Mouse (Mus musculus) ES-E14 (cell line): ENCODE results near the gene Cntnap2. TPM values are rescaled to one million over a fixed set of nuclear protein-coding genes. Genes with fewer than 3 reads are reported as not detected.

Experiments used
- DNase-seq: peaks from one replicate; pipeline ENCODE4 v3.0.0-alpha.2; 2013; ENCODE audit warnings: low read depth, low spot score
- H3K27ac ChIP-seq: 2 replicates; pipeline ENCODE4 v1.5.1; 2012; ENCODE audit warnings: low read depth, mild to moderate bottlenecking, low read length, moderate library complexity, mixed read lengths; ENCODE audit not compliant: poor library complexity, insufficient read depth, severe bottlenecking
- H3K36me3 ChIP-seq: 2 replicates; pipeline ENCODE4 v1.6.1; 2012; ENCODE audit warnings: mild to moderate bottlenecking, low read length, moderate library complexity, mixed read lengths; ENCODE audit not compliant: control insufficient read depth, poor library complexity, insufficient read depth, severe bottlenecking
- H3K4me1 ChIP-seq, 2 experiments: fragments of 150-350 bp in 1 of 2; sonication (generic) in 1 of 2; 2 replicates each; pipeline ENCODE4 v1.6.1; 2012; ENCODE audit warnings: low read length in 2 of 2, mild to moderate bottlenecking in 1 of 2, mixed read lengths in 1 of 2; ENCODE audit not compliant: control insufficient read depth in 2 of 2, insufficient read depth in 2 of 2, poor library complexity in 1 of 2
- H3K4me3 ChIP-seq, 2 experiments: fragments of 150-350 bp in 1 of 2; sonication (generic) in 1 of 2; 2 replicates each; pipeline ENCODE4 v1.5.1; 2012; ENCODE audit warnings: low read length in 2 of 2, low read depth in 1 of 2, mild to moderate bottlenecking in 1 of 2, mixed read lengths in 1 of 2; ENCODE audit not compliant: insufficient read depth in 1 of 2, poor library complexity in 1 of 2, severe bottlenecking in 1 of 2
- H3K9ac ChIP-seq: 2 replicates; pipeline ENCODE4 v1.6.1; 2012; ENCODE audit warnings: low read depth, mild to moderate bottlenecking, low read length, mixed read lengths; ENCODE audit not compliant: poor library complexity, insufficient read depth, severe bottlenecking
- H3K9me3 ChIP-seq: fragments of 150-350 bp; sonication (generic); 2 replicates; pipeline ENCODE4 v1.6.1; 2012; ENCODE audit warnings: low read depth, mild to moderate bottlenecking, low read length; ENCODE audit not compliant: control insufficient read depth, insufficient read depth
- CHD2 ChIP-seq: IDR thresholded peaks from 2 replicates; pipeline ENCODE4 v1.6.1; 2014; ENCODE audit warnings: mild to moderate bottlenecking, low read depth, low read length, inconsistent platforms
- HCFC1 ChIP-seq: IDR thresholded peaks from 2 replicates; pipeline ENCODE4 v1.6.1; 2012; ENCODE audit warnings: low read length, inconsistent platforms, borderline replicate concordance; ENCODE audit not compliant: insufficient read depth
- MAFK ChIP-seq: IDR thresholded peaks from 2 replicates; pipeline ENCODE4 v1.6.1; 2014; ENCODE audit warnings: mild to moderate bottlenecking, low read depth, low read length, inconsistent platforms; ENCODE audit not compliant: insufficient read depth
- ZC3H11A ChIP-seq: IDR thresholded peaks from 2 replicates; pipeline ENCODE4 v1.6.1; 2012; ENCODE audit warnings: low read depth, mild to moderate bottlenecking, inconsistent platforms, low read length, borderline replicate concordance
- ZNF384 ChIP-seq: IDR thresholded peaks from 2 replicates; pipeline ENCODE4 v1.6.1; 2012; ENCODE audit warnings: low read depth, low read length, inconsistent platforms
- in situ Hi-C, 2 experiments: fragments of 600-800 bp; cut with MboI; formaldehyde crosslinking; loops; one replicate each; pipeline ENCODE4 v1.15.1; 2025; ENCODE audit warnings: low sequenced_read_pairs in 2 of 2, inconsistent platforms in 1 of 2; ENCODE audit not compliant: unreplicated experiment in 2 of 2
- total RNA-seq: library from RNA; depleted of rRNA; stranded (reverse); fragments of 300-350 nt; gene quantifications from 2 replicates; pipeline ENCODE4 v1.2.3, GENCODE M21; 2012

Gene Cntnap2
- total RNA-seq, 1 experiment, result 7.9 TPM

- Histone ChIP-seq H3K9me3 (no peaks in the 10 kb centered on the region), H3K4me1 (no peaks in the 10 kb centered on the region), H3K9ac (no peak overlapping the region), H3K36me3 (no peaks in the 10 kb centered on the region), H3K4me3 (no peak overlapping the region), H3K27ac (no peak overlapping the region)
- no peak for DNase-seq
- TF ChIP-seq HCFC1, result no peak
- no peak for TF ChIP-seq ZNF384
- in situ Hi-C loops, result no loop called here
Measured at GRCm38 (mm10) chr6:45945144-45945985, 886.2 kb downstream of the Cntnap2 start.

- no peak overlapping the region for H3K9ac ChIP-seq
- DNase-seq, result no peak
- no peaks in the 10 kb centered on the region for H3K36me3 ChIP-seq
- H3K9me3 ChIP-seq, result no peaks in the 10 kb centered on the region
- TF ChIP-seq HCFC1, result no peak
- no peak for TF ChIP-seq CHD2
- no peak for TF ChIP-seq ZNF384
- no peak for TF ChIP-seq MAFK
- TF ChIP-seq ZC3H11A, result no peak
- H3K4me3 ChIP-seq, result no peak overlapping the region
- no peak overlapping the region for H3K27ac ChIP-seq
- H3K4me1 ChIP-seq, result no peaks in the 10 kb centered on the region
- in situ Hi-C loops, result no loop called here
Measured at GRCm38 (mm10) chr6:45954773-45955172, 895.6 kb downstream of the Cntnap2 start.

GRCm38 (mm10) chr6:45964494-45964893, 905.3 kb downstream of the Cntnap2 start:
- no peak for DNase-seq
- Histone ChIP-seq H3K4me1 (no peaks in the 10 kb centered on the region), H3K9ac (no peak overlapping the region), H3K9me3 (no peaks in the 10 kb centered on the region), H3K36me3 (no peaks in the 10 kb centered on the region), H3K27ac (no peak overlapping the region), H3K4me3 (no peak overlapping the region)
- in situ Hi-C loops, result no loop called here
- no peak for TF ChIP-seq ZNF384
- no peak for TF ChIP-seq MAFK
- no peak for TF ChIP-seq HCFC1
- no peak for TF ChIP-seq ZC3H11A
- no peak for TF ChIP-seq CHD2

GRCm38 (mm10) chr6:45974471-45975154, 915.5 kb downstream of the Cntnap2 start:
- TF ChIP-seq ZNF384 (no peak), MAFK (no peak), ZC3H11A (no peak), CHD2 (no peak), HCFC1 (no peak)

More at GRCm38 (mm10) chr6:45974471-45975154, 915.5 kb downstream of the Cntnap2 start:
- Histone ChIP-seq H3K4me1 (no peaks in the 10 kb centered on the region), H3K36me3 (no peaks in the 10 kb centered on the region), H3K9me3 (no peaks in the 10 kb centered on the region), H3K9ac (no peak overlapping the region), H3K27ac (no peak overlapping the region), H3K4me3 (no peak overlapping the region)
- DNase-seq, result no peak
- in situ Hi-C loops, result no loop called here
